Mouse (Mus musculus) erythroid progenitor cell, adult 5-6 weeks (primary cell): ENCODE data around the gene Pcnp. TPM values are rescaled to one million over a fixed set of nuclear protein-coding genes. Genes with fewer than 3 reads are reported as not detected.
"Not testable (repeated sequence)": the region's sequence is repeated elsewhere in the genome, so short reads cannot be mapped to it uniquely, and the experiment has no call there.

Experiments
- ATAC-seq: replicated peaks from 2 replicates; pipeline ENCODE4 v1.8.0; 2016; ENCODE audit warnings: moderate number of reproducible peaks, mild to moderate bottlenecking, moderate TSS enrichment, inconsistent platforms; ENCODE audit not compliant: poor library complexity, low FRiP score, severe bottlenecking
- total RNA-seq, 2 experiments: library from RNA; stranded (forward) in 1 of 2; stranded (reverse) in 1 of 2; fragments of 150-400 nt in 1 of 2; fragments of 186-747, 209-891 nt in 1 of 2; gene quantifications; 2 replicates each; pipeline versions ENCODE4 v1.2.3 to v1.2.4; 2015 to 2017; ENCODE audit warnings: low replicate concordance in 2 of 2

Pcnp gene
- total RNA-seq (2015; ENCODE audit: low replicate concordance) (75.0 and 95.2 TPM in 2 replicates), total RNA-seq (2017; ENCODE audit: low replicate concordance) (97.5 and 100.0 TPM in 2 replicates)

DNA sequence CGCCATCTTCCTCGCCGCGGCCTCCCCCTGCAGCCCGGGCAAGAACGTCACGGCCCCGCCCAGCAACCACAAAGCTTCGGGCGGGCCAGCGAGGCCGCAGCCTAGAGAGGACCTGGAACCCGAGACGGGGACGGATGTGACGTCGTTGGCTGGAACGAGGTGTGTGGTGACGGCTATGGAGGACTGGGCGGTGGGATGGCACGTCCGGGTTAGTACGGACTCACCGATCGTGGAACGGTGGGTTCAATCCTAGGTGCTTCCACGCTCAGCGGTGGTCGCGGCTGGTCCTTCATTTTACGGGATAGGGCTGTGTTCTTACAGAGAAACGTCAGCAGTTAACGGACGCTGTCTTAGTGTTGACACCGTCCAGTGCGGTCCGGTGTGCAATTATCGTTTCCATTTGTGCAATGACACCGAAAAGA, at the start of gene Pcnp:
TSS of gene Pcnp (minus strand) at position 79 of the 422 bp plus-strand sequence.
- peak; percentile 98 for ATAC-seq

DNA sequence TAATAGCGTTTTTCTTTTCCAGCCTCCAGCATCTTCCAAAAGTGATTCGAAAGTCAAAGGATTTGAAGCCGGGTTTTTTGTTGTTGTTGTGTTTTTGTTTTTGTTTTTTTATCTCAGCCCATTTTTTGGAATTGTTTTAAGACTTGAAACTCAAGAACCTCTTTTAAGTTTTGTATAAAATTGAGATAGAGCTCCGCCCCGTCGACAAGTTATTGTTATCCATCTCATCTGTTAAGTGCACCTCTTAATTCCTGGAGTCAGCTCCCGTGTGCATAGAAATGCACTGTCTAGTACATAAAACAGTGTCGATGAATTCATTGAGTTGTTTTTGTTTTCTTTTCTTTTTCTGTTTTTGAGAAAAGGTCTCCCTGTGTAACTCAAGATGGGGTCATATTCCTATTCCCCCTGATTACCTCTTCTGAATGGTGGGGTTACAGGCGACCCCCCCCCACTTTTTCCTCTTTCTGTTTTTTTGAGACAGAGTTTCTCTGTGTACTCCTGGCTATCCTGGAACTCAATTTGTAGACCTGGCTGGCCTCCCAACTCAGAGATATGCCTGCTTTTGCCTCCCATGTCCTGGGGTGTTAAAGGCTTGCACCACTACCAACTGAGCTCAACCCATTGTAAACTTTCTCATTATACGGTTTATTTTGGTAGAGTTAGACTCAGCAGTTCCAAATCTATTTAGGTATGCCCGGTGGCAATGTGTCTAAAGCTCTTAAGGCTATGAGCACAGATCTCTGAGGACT, 46.8 kb upstream of the Pcnp start:
- 0 out of 2 replicates have a peak, but pooled peaks have one; percentile 27 for ATAC-seq

DNA sequence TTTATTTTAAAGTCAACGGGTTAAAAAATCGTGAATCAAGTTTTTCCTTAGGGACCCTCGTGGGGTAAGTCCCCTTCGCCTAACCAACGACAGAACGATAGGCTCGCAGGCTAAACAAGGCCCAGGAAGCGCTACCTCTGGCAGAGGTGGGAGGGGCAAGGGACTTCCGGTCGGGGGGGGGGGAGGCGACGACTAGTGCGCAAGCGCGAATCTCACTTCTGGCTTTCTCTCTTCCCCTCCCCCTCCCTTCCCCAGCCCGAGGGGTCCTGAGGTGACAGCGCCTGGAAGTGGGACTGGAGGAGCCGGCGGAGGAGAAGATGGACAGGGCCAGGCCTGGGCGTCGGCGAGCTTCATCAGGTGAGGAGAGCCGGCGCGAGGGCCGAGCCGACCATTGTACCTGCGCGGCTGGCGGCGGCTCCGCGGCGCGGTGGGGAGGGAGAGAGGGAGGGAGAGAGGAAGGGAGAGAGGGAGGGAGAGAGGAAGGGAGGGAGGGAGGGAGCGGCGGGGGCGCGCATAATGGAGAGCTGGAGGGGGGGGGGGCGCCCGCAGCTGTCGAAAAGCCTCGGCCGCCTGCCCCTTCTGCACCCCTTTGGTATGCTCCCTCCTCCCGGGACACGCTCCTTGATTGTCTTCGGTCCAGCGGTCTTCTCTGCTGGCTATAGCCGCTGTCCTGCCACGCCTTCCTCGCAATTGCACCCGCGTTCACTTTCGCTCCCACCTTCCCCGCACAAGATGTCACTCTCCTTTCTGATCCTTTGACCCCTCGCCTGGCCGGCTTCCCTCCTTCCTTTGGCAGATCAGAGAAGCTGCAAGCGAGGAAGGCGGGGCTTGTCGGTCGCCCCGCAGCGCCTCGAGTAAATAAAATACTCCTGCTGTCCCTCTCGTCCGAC, 45.9 kb upstream of the Pcnp start:
- peak; percentile 64 for ATAC-seq

DNA sequence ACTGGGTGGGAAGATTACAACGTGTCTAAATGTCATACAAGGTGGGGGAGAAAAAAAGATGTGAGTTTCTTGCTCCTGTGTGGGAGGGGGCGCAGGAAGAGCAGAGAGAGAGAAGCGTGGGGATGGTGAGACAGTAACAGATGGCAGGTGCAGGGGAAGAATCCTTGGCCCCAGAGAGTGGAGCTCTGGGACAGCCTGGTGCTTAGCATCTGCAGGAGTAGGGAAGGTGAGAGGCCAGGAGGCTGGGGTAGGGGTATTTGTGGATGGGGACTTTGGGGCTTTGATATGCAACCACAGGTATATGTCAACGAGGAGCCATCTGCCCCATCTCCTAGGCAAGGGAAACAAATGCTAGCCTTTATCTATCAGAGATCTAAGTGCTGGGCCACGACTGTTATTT, 45.0 kb upstream of the Pcnp start:
- no peak for ATAC-seq

DNA sequence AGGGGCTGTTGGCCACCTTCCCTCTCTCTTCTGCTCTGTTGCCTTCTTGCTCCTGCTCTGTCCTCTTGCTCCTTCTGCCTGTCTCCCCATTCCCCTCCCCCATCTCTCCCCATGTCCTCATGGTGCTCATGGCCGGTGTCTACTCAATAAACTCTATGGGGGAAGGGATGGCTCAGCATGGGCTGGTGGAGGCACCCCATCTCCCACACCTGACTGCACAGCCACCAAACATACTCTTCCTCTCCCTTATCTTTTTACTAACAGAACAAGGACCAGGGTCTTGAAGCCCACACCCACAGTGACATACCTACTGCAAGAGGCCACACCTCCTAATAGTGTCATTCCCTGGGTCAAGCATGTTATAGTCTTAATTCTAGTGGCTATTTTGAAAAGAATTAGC, 44.6 kb upstream of the Pcnp start:
- ATAC-seq, result no peak

DNA sequence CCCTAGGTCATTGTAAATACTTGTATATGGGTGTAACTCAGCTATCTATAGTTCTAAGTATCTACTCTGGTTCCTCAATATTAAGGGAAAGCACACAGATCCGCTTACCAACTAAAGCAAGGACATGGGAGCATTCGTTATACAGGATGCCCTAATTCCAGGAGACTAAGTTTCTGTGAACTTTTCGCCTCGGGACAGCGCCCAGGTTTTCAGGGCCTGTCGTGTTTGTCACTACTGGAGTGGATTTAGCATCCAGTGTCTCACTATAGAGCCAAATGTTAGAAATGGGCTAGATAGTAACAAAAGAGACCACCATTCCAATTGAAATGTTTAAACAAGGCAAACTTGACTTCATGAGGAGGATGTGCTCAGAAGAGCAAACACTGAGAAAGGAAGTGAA, 43.6 kb upstream of the Pcnp start:
- not testable (repeated sequence) for ATAC-seq

DNA sequence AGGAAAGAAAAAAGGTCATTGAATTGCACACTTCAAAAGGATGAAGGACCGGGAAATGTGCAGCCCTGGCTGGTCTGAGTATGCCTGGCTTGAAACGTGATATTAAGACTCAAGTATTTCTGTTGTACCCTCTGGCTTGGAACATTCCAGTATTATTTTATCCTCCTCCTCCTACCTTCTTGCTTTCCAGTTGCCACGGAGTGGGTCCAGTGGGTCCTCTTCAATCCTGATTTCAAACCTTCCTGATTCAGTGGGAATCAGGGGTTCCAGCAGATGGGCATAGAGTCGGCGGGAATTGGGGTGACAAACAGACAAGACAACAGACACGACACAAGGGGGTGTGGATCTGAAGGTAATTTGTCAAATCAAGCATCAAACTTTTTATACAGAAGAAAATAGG, 43.0 kb upstream of the Pcnp start:
- ATAC-seq, result no peak

DNA sequence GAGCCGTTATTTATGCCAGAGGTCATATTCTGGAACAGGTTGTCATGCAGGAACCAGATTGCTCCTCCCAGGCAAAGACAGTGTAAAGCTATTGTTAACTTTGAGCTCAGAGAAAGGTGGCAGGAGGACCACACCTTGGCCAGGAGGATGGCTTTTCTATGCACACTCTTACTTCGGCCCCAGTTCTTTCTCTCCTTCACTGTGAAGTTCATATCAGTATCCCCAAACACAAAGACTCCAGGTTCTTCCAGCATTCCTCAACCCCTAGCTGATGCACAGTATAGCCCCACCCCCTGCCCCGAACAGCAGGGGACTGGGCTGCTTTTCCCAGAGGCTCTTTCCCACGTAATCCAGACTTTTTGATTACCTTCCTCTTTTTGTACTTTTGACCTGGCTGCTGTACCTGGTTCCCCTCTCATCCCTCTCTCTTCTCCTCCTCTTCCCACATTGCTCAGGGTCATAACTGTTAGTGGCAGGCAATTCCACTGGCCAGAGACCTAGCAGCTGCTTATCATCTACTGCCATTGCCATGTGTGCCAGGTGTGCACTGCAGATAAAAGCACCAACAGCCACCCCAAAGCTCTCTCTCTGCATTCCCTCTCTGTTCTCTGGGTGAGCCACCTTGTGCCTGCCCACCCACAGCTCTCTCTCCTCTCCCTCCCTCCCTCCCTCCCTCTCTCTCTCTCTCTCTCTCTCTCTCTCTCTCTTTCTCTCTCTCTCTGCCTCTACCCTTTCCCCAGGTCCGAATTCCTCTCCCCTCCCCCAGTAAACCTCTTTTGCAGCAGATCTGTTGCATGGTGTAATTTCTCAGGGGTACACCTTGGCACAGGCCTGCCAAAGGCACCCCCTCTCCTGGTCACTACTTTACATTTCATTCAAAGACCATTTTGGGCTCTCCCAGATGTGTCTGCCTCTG, 42.0 kb upstream of the Pcnp start:
- ATAC-seq, result peak; percentile 79

DNA sequence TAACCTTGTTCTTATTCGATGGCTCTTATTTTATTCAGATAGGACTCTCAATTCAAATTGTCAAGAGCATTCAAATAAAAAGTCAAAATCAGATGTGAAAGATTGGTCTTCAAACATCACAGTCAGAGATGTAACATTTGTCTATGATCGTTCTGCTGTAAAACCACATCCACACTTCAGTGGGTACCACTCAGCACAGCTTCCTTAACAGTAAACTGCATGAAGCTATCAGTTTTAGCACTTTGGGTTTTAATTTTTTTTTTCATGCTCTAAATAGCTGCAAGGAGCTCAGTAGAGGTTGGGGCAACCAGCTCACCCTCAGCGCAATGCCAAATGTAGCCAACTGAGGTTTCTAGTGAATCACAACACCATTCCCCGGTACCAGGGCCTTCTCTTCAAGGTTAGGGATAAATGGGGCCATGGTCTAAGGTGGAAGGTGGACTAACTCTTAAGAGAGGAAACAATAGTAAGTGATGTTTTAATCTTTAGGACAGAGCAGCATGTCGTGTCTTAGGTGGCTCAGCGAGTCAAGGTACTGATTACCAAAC, 39.1 kb upstream of the Pcnp start:
- ATAC-seq, result no peak

DNA sequence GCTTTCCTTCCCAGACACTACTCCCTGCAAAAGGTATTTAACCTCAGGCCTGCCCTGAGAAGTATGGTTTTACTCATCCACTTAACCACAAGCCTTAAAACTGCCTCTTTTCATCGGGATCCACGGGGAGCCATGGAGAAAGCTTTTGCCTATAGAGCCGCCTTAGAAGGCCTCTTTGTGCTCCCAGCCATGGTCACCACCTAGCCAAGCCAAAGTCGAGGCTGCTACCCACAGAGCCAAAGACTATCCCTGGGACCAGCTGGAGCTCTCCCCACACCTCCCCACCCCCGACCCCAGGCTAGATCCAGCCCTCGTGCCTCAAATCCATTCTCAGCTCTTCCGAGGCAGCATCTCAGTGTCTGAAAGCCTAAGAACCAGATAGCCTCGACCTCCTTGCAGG, 36.6 kb upstream of the Pcnp start:
- no peak for ATAC-seq

DNA sequence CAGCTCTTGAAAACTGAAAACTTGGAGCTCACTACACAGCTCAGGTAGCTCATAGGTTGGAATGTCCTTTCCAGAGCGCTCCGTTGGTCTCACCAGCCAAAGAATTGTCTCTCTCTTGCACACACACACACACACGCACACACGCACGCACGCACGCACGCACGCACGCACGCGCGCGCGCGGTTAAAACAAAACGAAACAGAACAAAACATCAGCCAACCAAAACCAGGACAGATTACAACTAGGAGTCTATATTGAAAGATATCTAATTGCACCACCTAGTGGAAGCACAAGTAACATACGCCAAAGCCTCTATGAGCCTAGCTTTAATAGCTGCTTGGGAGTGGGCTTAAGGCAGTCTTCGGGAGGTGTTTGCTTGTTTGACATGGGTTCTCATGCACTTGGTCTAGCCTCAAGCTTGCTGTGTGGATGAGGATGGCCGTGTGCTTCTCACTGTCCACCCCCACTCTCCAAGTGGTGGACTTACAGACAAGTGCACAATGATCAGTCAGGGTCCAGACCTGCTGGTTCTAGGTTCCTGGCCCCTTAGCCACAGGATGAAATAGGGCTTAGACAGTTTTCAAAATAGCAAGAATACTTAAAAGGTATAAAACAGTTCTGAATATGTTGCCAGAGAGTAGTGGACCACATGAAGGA, 34.9 kb upstream of the Pcnp start:
- ATAC-seq, result peak; percentile 87

DNA sequence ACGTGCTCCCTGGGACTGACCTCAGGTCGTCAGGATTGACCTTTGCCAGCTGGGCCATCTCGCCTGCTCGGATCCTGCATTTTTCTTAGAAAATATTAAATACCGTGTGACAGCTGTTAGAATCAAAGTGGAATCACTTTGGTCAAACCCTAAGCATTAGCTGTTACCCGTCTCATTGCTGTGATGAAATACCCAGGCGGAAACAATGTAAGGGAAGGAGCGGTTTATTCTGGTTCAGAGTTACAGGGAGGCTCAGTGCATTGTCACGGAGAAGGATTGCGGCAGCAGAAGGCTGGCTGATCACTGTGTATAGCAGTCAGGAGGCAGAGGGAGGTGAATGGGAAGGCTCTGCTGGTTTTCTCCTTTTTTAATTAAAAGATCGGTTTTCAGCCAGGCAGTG, 33.4 kb upstream of the Pcnp start:
- ATAC-seq, result no peak

DNA sequence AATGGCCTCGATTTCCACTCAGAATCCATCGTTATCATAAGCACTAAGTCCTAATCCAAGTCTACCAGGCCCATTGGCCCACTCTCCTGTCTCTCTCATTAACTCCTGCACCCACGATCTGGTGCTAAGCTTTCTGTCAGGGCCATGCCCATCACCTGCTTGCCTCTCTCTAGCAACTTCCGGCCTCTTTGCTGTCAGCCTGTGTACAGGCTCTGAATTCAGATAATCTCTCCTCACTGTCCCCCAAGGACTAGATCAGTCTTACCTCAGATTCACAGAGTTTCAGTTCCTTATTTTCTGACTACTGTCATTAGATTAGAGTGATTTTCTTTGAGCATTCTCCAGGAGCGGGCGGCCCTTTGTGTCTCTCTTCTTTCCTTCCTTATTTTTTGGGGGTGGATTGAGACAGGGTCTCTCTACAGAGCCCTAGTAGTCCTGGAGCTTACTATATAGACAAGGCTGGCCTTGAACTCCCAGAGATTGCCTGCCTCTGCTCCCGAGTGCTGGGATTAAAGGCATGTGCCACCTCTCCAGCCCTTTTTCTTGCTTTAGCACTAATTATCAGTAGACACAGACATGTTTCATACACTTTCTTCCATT, 32.6 kb upstream of the Pcnp start:
- no peak for ATAC-seq

DNA sequence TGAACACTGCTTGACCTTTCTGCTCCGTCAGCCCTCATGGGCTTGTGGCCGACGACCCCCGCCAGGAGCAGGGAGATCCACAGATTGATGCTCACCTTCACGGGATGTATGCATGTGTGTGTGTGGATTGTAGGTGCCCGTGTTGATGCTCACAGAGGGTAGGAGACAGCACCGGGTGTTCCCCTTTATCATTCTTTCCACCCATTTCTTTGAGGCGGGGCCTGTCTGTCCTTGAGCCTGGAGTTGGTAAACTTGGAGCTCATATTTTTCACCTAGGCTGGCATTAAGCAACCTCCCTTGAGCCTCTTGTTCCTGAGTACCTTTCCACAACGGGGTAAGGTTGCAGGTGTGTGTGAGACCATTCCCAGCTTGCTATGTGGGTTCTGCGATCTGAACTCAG, 28.6 kb upstream of the Pcnp start:
- ATAC-seq, result no peak

DNA sequence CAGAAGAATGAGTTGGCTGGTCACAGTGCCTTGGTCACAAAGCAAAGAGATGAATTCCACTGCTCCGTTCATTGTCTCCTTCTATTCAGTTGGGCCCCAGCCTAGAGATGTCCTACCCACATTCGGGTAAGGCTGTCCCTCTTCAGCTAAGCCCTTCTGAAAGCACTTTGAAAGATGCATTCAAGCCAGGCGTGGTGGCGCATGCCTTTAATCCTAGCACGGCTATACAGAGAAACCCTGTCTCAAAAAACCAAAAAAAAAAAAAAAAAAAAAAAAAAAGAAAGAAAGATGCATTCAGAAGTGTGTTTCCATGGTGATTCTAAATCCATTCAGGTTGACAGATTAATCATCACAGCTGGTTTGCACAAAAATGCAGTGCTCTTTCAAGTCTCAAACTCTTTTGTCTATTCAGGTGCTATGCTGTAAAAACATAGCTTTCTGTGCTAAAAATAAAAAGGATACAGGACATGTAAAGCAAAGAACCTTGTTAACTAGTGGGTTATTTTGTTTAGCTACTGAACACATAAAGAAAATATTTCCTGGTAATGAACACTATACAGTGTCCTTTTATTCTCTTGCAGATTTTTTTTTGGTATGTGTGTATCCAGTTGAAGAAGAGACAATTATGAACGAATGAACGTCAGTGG, 27.5 kb upstream of the Pcnp start:
- ATAC-seq, result no peak

DNA sequence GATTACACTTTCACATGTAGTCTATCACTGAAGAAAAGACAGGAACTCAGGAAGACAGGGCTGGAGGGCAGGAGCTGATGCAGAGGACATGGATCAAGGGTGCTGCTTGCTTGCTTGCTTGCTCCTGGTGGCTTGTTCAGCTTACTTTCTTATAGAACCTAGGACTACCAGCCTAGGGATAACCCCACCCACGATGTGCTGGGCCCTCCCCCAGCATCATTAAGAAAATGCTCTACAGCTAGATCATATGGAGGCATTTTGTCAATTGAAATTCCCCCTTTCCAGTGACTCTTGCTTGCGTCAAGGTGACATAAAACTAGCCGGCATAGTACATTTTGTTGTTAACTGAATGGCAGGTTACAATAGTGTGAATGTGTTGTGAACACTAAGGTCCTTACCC, 26.4 kb upstream of the Pcnp start:
- no peak for ATAC-seq

DNA sequence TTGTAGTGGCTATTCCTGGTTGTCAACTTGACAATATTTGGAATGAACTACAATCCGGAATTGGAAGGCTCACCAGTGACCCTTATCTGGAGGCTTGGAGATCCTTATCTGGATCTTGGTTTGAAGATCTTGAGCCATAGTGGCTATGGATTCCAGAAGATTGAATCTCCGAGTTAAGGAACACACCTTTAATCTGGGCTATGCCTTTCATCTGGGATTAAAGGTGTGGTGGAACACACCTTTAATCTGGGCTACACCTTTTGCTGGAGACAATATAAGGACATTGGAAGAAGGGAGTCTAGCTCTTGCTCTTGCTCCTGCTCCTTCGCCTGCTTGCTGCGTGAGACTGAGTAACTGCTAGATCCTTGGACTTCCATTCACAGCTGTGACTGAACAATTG, 18.5 kb upstream of the Pcnp start, which contains the start of gene Senp7:
TSS of gene Senp7 (plus strand) at position 301 of the 400 bp plus-strand sequence.
- ATAC-seq, result not testable (repeated sequence)

DNA sequence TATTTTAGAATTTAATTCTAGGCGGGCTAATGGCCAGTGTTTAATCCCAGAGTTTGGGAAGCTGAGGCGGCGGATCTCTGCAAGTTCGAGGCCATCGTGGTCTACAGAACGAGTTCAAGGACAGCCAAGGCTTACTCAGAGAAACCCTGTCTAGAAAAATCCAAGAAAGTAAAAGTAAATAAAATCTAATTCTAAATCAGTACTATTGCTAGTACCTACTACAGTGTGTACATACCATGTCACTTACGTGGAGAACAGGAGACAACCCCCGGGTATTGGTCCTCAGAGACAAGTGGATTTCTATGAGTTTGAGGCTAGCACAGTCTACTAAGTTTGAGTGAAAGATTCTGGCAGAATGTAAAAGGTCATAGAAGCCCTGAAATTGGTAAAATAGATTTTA, 8.6 kb upstream of the Pcnp start:
- ATAC-seq, result no peak
